Mouse (Mus musculus) kidney, embryonic 16.5 days (tissue): ENCODE data around the gene Trrap. TPM values are rescaled to one million over a fixed set of nuclear protein-coding genes. Genes with fewer than 3 reads are reported as not detected.
"Not testable (repeated sequence)": the region's sequence is repeated elsewhere in the genome, so short reads cannot be mapped to it uniquely, and the experiment has no call there.

Source experiments
- ATAC-seq: fragments of 200-750 bp; cut with Nextera tagmentation; 2 replicates; pipeline ENCODE4 v1.8.0; 2017; ENCODE audit warnings: moderate TSS enrichment; ENCODE audit not compliant: low FRiP score, low TSS enrichment
- H3K27ac ChIP-seq: fragments of 300-500 bp; sonication (generic); 2 replicates; pipeline ENCODE4 v1.5.1; 2014; ENCODE audit warnings: low read length
- H3K27me3 ChIP-seq: fragments of 300-500 bp; sonication (generic); 2 replicates; pipeline ENCODE4 v1.6.1; 2014; ENCODE audit warnings: low read length, control low read depth, mixed read lengths; ENCODE audit not compliant: insufficient read depth
- H3K36me3 ChIP-seq: fragments of 300-500 bp; sonication (generic); 2 replicates; pipeline ENCODE4 v1.6.1; 2014; ENCODE audit warnings: low read length, control low read depth, mixed read lengths; ENCODE audit not compliant: insufficient read depth
- H3K4me1 ChIP-seq: fragments of 300-500 bp; sonication (generic); 2 replicates; pipeline ENCODE4 v1.6.1; 2014; ENCODE audit warnings: low read length, control low read depth, mixed read lengths; ENCODE audit not compliant: insufficient read depth
- H3K4me2 ChIP-seq: fragments of 300-500 bp; sonication (generic); replicated peaks from 2 replicates; pipeline ENCODE4 v1.6.1; 2014; ENCODE audit warnings: low read depth, low read length
- H3K4me3 ChIP-seq: fragments of 300-500 bp; sonication (generic); 2 replicates; pipeline ENCODE4 v1.5.1; 2014; ENCODE audit warnings: mild to moderate bottlenecking, low read length
- H3K9ac ChIP-seq: fragments of 300-500 bp; sonication (generic); replicated peaks from 2 replicates; pipeline ENCODE4 v1.6.1; 2014; ENCODE audit warnings: low read length
- H3K9me3 ChIP-seq: fragments of 300-500 bp; sonication (generic); 2 replicates; pipeline ENCODE4 v1.6.1; 2016; ENCODE audit warnings: low read length, control low read depth
- WGBS: fragments of 180-500 bp; shearing (Covaris S2); extraction: QIAGEN DNeasy Blood & Tissue Kit; methylation state at CpG from one replicate; pipeline ENCODE4 v1.1.7; 2014; 5-methylcytosine and 5-hydroxymethylcytosine counted together
- polyA plus RNA-seq: library from polyadenylated mRNA; unstranded; fragments of >200 nt; fragmentation: Nextera tagmentation; extraction: Ambion mirVana; gene quantifications from 2 replicates; pipeline ENCODE4 v1.2.1, GENCODE M21; 2015

The Trrap gene
- 69.8 and 84.1 TPM in 2 replicates for polyA plus RNA-seq

- H3K4me3 ChIP-seq, result peak within 1 kb of the TSS; percentile 80
- not testable (repeated sequence) for ATAC-seq, H3K9me3 ChIP-seq, H3K27me3 ChIP-seq
- peaks cover 11% of the 10 kb centered on the region for H3K4me1 ChIP-seq
- H3K27ac ChIP-seq, result peak within 1 kb of the TSS; percentile 94
- peak within 1 kb of the TSS; percentile 84 for H3K4me2 ChIP-seq
- H3K9ac ChIP-seq, result peak within 1 kb of the TSS; percentile 97
- H3K36me3 ChIP-seq, result peaks cover 12% of the 10 kb centered on the region; the same call in 1 of the 2 replicates
- 80% methylated on average over 14 of the region's 15 CpGs for WGBS
Measured at GRCm38 (mm10) chr5:144767106-144767798, at the start of gene Trrap. Gene Trrap (plus strand): TSS chr5:144767732.

- WGBS, result 78% methylated on average over 6 of the region's 6 CpGs
- Histone ChIP-seq H3K9me3 (no peaks in the 10 kb centered on the region), H3K9ac (no peak overlapping the region), H3K4me3 (no peak overlapping the region), H3K36me3 (no peaks in the 10 kb centered on the region), H3K4me1 (no peaks in the 10 kb centered on the region), H3K27me3 (no peaks in the 10 kb centered on the region), H3K4me2 (no peak overlapping the region), H3K27ac (no peak overlapping the region)
- no peak for ATAC-seq
Measured at GRCm38 (mm10) chr5:144719781-144720180, 47.8 kb upstream of the Trrap start.

GRCm38 (mm10) chr5:144720281-144720680 lies 47.3 kb upstream of the Trrap start:
- Histone ChIP-seq H3K9ac (no peak overlapping the region), H3K4me1 (no peaks in the 10 kb centered on the region), H3K27ac (no peak overlapping the region), H3K36me3 (no peaks in the 10 kb centered on the region), H3K4me2 (no peak overlapping the region), H3K27me3 (no peaks in the 10 kb centered on the region), H3K9me3 (no peaks in the 10 kb centered on the region), H3K4me3 (no peak overlapping the region)
- WGBS, result 76% methylated on average over 4 of the region's 4 CpGs
- no peak for ATAC-seq

GRCm38 (mm10) chr5:144724926-144725325 lies 42.6 kb upstream of the Trrap start:
- no peak overlapping the region for H3K9ac ChIP-seq
- ATAC-seq, result no peak
- H3K36me3 ChIP-seq, result no peaks in the 10 kb centered on the region
- H3K4me2 ChIP-seq, result no peak overlapping the region
- no peak overlapping the region for H3K4me3 ChIP-seq
- 32% methylated on average over 2 of the region's 2 CpGs for WGBS
- H3K27me3 ChIP-seq, result 0 out of 2 replicates have a peak, but pooled peaks cover 3% of the 10 kb centered on the region
- H3K4me1 ChIP-seq, result no peaks in the 10 kb centered on the region
- no peak overlapping the region for H3K27ac ChIP-seq
- H3K9me3 ChIP-seq, result no peaks in the 10 kb centered on the region

- no peak for ATAC-seq
- no peaks in the 10 kb centered on the region for H3K9me3 ChIP-seq
- H3K27me3 ChIP-seq, result 0 out of 2 replicates have a peak, but pooled peaks cover 3% of the 10 kb centered on the region
- no peak overlapping the region for H3K9ac ChIP-seq
- H3K4me3 ChIP-seq, result no peak overlapping the region
- no peaks in the 10 kb centered on the region for H3K4me1 ChIP-seq
- H3K27ac ChIP-seq, result no peak overlapping the region
- 77% methylated on average over 3 of the region's 3 CpGs for WGBS
- H3K36me3 ChIP-seq, result no peaks in the 10 kb centered on the region
- no peak overlapping the region for H3K4me2 ChIP-seq
Measured at GRCm38 (mm10) chr5:144725554-144725953, 42.0 kb upstream of the Trrap start.

GRCm38 (mm10) chr5:144727119-144727518 lies 40.4 kb upstream of the Trrap start:
- no peak overlapping the region for H3K4me2 ChIP-seq
- no peak overlapping the region for H3K4me3 ChIP-seq
- H3K4me1 ChIP-seq, result no peaks in the 10 kb centered on the region
- H3K27ac ChIP-seq, result no peak overlapping the region
- H3K9me3 ChIP-seq, result no peaks in the 10 kb centered on the region
- H3K9ac ChIP-seq, result no peak overlapping the region
- no peak for ATAC-seq
- H3K27me3 ChIP-seq, result 0 out of 2 replicates have a peak, but pooled peaks cover 3% of the 10 kb centered on the region
- no peaks in the 10 kb centered on the region for H3K36me3 ChIP-seq
- WGBS, result 6% methylated on average over 9 of the region's 9 CpGs

GRCm38 (mm10) chr5:144728237-144728636 lies 39.3 kb upstream of the Trrap start:
- H3K4me3 ChIP-seq, result no peak overlapping the region
- H3K27ac ChIP-seq, result no peak overlapping the region
- WGBS, result 46% methylated on average over 5 of the region's 5 CpGs
- no peaks in the 10 kb centered on the region for H3K4me1 ChIP-seq
- no peak overlapping the region for H3K4me2 ChIP-seq
- H3K9ac ChIP-seq, result no peak overlapping the region
- no peak for ATAC-seq
- 0 out of 2 replicates have a peak, but pooled peaks cover 3% of the 10 kb centered on the region for H3K27me3 ChIP-seq
- H3K9me3 ChIP-seq, result no peaks in the 10 kb centered on the region
- no peaks in the 10 kb centered on the region for H3K36me3 ChIP-seq

- no peak for ATAC-seq
- Histone ChIP-seq H3K9ac (no peak overlapping the region), H3K9me3 (no peaks in the 10 kb centered on the region), H3K4me3 (no peak overlapping the region), H3K27ac (no peak overlapping the region), H3K36me3 (no peaks in the 10 kb centered on the region), H3K4me1 (no peaks in the 10 kb centered on the region), H3K27me3 (0 out of 2 replicates have a peak, but pooled peaks cover 3% of the 10 kb centered on the region), H3K4me2 (no peak overlapping the region)
- 88% methylated on average over 8 of the region's 8 CpGs for WGBS
Measured at GRCm38 (mm10) chr5:144729216-144729615, 38.3 kb upstream of the Trrap start.

- Histone ChIP-seq H3K36me3 (no peaks in the 10 kb centered on the region), H3K4me1 (no peaks in the 10 kb centered on the region), H3K4me2 (no peak overlapping the region), H3K9me3 (no peaks in the 10 kb centered on the region), H3K27ac (no peak overlapping the region), H3K9ac (no peak overlapping the region), H3K4me3 (no peak overlapping the region), H3K27me3 (no peaks in the 10 kb centered on the region)
- no peak for ATAC-seq
- 37% methylated on average over 4 of the region's 4 CpGs for WGBS
Measured at GRCm38 (mm10) chr5:144733953-144734352, 33.6 kb upstream of the Trrap start.

- Histone ChIP-seq H3K36me3 (no peaks in the 10 kb centered on the region), H3K4me1 (no peaks in the 10 kb centered on the region), H3K27me3 (no peaks in the 10 kb centered on the region), H3K9me3 (no peaks in the 10 kb centered on the region), H3K9ac (no peak overlapping the region), H3K27ac (no peak overlapping the region), H3K4me3 (no peak overlapping the region), H3K4me2 (no peak overlapping the region)
- 26% methylated on average over 8 of the region's 8 CpGs for WGBS
- ATAC-seq, result 0 out of 2 replicates have a peak, but pooled peaks have one; percentile 54
Measured at GRCm38 (mm10) chr5:144734949-144735348, 32.6 kb upstream of the Trrap start.
